ENCODE assay signal across 8 mouse cellular contexts in genomic region chr2:172938761-172939638, GRCm38 (mm10). TPM values are rescaled to one million over a fixed set of nuclear protein-coding genes. Genes with fewer than 3 reads are reported as not detected.
A peak's percentile ranks its signal among the peaks of the same experiment; 100 is the strongest.
DNase-seq lines count a peak whose midpoint lies in the region; ATAC-seq and TF ChIP-seq lines count a peak whose summit lies in the region.

No protein-coding gene starts in this region.

- H3K4me3 ChIP-seq in layer of hippocampus, adult 2 months = peak overlapping the region; percentile 59
- H3K4me3 ChIP-seq in hindbrain, embryonic 14.5 days (replicated peaks; ENCODE audit: low read length) = peak overlapping the region; percentile 45
- peak overlapping the region; percentile 66 for H3K4me3 ChIP-seq in limb, embryonic 15.5 days
- peak overlapping the region; percentile 62 for H3K4me3 ChIP-seq in stomach, embryonic 14.5 days (ENCODE audit: low read depth, low read length)

- no peak for DNase-seq in layer of hippocampus, adult 2 months (ENCODE audit: low spot score in 2 of 2)
- no peak for DNase-seq in layer of hippocampus, adult 9-11 months
- DNase-seq in embryo, embryonic 10 days (ENCODE audit: low spot score) = peak; percentile 73
- DNase-seq in hindbrain, embryonic 14.5 days (ENCODE audit: low spot score) = no peak
- DNase-seq in gastrocnemius, adult 8-10 months (ENCODE audit: low spot score in 2 of 2) = no peak
- DNase-seq in cerebellum, adult 11 months = no peak

- WGBS in hindbrain, embryonic 14.5 days = under 1% methylated on average over 57 of the region's 57 CpGs
- WGBS in limb, embryonic 15.5 days = under 1% methylated on average over 57 of the region's 57 CpGs
- under 1% methylated on average over 57 of the region's 57 CpGs for WGBS in stomach, embryonic 14.5 days

- H3K9me3 ChIP-seq in hindbrain, embryonic 14.5 days (ENCODE audit: control insufficient read depth, low read length) = no peaks in the 10 kb centered on the region
- no peaks in the 10 kb centered on the region for H3K9me3 ChIP-seq in limb, embryonic 15.5 days
- H3K9me3 ChIP-seq in stomach, embryonic 14.5 days (ENCODE audit: control insufficient read depth, low read depth, low read length) = no peaks in the 10 kb centered on the region

- H3K4me2 ChIP-seq in hindbrain, embryonic 14.5 days (replicated peaks) = peak overlapping the region; percentile 91
- peak overlapping the region; percentile 99 for H3K4me2 ChIP-seq in limb, embryonic 15.5 days
- peak overlapping the region; percentile 99 for H3K4me2 ChIP-seq in stomach, embryonic 14.5 days (replicated peaks; ENCODE audit: low read depth, low read length)

- no peak for ATAC-seq in hindbrain, embryonic 14.5 days (ENCODE audit: low FRiP score)
- ATAC-seq in limb, embryonic 15.5 days (ENCODE audit: insufficient number of reproducible peaks, low FRiP score, low TSS enrichment, low read depth) = no peak
- peak; percentile 54 for ATAC-seq in stomach, embryonic 14.5 days (ENCODE audit: insufficient number of reproducible peaks, insufficient read depth, low FRiP score, low read depth)

- peak overlapping the region; percentile 51; the same call in 1 of the 2 replicates for H3K9ac ChIP-seq in hindbrain, embryonic 14.5 days
- H3K9ac ChIP-seq in limb, embryonic 15.5 days = peak overlapping the region; percentile 46
- H3K9ac ChIP-seq in stomach, embryonic 14.5 days (replicated peaks; ENCODE audit: low read depth, low read length) = peak overlapping the region; percentile 59; the same call in 1 of the 2 replicates

- H3K27me3 ChIP-seq in hindbrain, embryonic 14.5 days (ENCODE audit: control insufficient read depth, insufficient read depth, low read length) = peaks cover 92% of the 10 kb centered on the region
- peaks cover 18% of the 10 kb centered on the region for H3K27me3 ChIP-seq in limb, embryonic 15.5 days
- H3K27me3 ChIP-seq in stomach, embryonic 14.5 days (ENCODE audit: control insufficient read depth, insufficient read depth, low read length) = no peaks in the 10 kb centered on the region

- peak overlapping the region; percentile 6; the same call in 1 of the 2 replicates for H3K27ac ChIP-seq in layer of hippocampus, adult 2 months
- H3K27ac ChIP-seq in hindbrain, embryonic 14.5 days = no peak overlapping the region
- peak overlapping the region; percentile 85 for H3K27ac ChIP-seq in limb, embryonic 15.5 days
- peak overlapping the region; percentile 74 for H3K27ac ChIP-seq in stomach, embryonic 14.5 days (ENCODE audit: low read length)

- peaks cover 46% of the 10 kb centered on the region for H3K4me1 ChIP-seq in hindbrain, embryonic 14.5 days (replicated peaks; ENCODE audit: control insufficient read depth, insufficient read depth, low read length)
- H3K4me1 ChIP-seq in limb, embryonic 15.5 days = peaks cover 68% of the 10 kb centered on the region
- H3K4me1 ChIP-seq in stomach, embryonic 14.5 days (ENCODE audit: control insufficient read depth, insufficient read depth, low read length) = peaks cover 59% of the 10 kb centered on the region

- 0 out of 2 replicates have a peak, but pooled peaks have one; percentile 4 for TF ChIP-seq CTCF in layer of hippocampus, adult 2 months (conservative IDR thresholded peaks at IDR 0.05)

- H3K36me3 ChIP-seq in hindbrain, embryonic 14.5 days (replicated peaks; ENCODE audit: control insufficient read depth, insufficient read depth) = no peaks in the 10 kb centered on the region
- no peaks in the 10 kb centered on the region for H3K36me3 ChIP-seq in limb, embryonic 15.5 days
- no peaks in the 10 kb centered on the region for H3K36me3 ChIP-seq in stomach, embryonic 14.5 days (ENCODE audit: control insufficient read depth, insufficient read depth, low read length)

RNA-seq across cellular contexts. Expression of gene Bmp7, which starts 1.1 kb away (rescaled TPM):
- total RNA-seq in layer of hippocampus, adult 2 months (2021) = 1 to 10 TPM; 4.2 to 5.7 TPM
- polyA plus RNA-seq in hindbrain, embryonic 14.5 days (2014; fragmentation: Nextera tagmentation; extraction: Ambion mirVana) = 16.7 and 18.4 TPM in 2 replicates
- polyA plus RNA-seq in limb, embryonic 15.5 days (2015; fragmentation: Nextera tagmentation; extraction: Ambion mirVana) = 25.5 and 27.5 TPM in 2 replicates
- 20.7 and 24.0 TPM in 2 replicates for polyA plus RNA-seq in stomach, embryonic 14.5 days (2014; fragmentation: Nextera tagmentation; extraction: Ambion mirVana)
- 1 to 10 TPM in 1 of 4 experiments, under 1 TPM in 3; 0.10 to 1.4 (median 0.25) TPM for total RNA-seq in gastrocnemius, adult 8-10 months (2022)

RNA-seq across cellular contexts. Expression of gene Spo11, which starts 38.5 kb away (rescaled TPM):
- under 1 TPM in 1 of 2 experiments, not detected in 1; 0.29 TPM for total RNA-seq in layer of hippocampus, adult 2 months (2021)
- 0.95 and 1.0 TPM in 2 replicates for polyA plus RNA-seq in hindbrain, embryonic 14.5 days (2014; fragmentation: Nextera tagmentation; extraction: Ambion mirVana)
- 3.4 and 3.8 TPM in 2 replicates for polyA plus RNA-seq in limb, embryonic 15.5 days (2015; fragmentation: Nextera tagmentation; extraction: Ambion mirVana)
- 0.54 and 0.76 TPM in 2 replicates for polyA plus RNA-seq in stomach, embryonic 14.5 days (2014; fragmentation: Nextera tagmentation; extraction: Ambion mirVana)
- not detected for total RNA-seq in gastrocnemius, adult 8-10 months (2022)
